ENCODE assay signal across 28 mouse cellular contexts in genomic region chr14:116258126-116258525, GRCm38 (mm10).
"Had no signal": no experiment of that assay in that cellular context is flagged by ENCODE, and none has a peak within 500 bp of the region (broad histone marks: within the 10 kb centered on the region; RNA-seq: fewer than 3 reads in every experiment).

No protein-coding gene starts in this region.

- H3K9ac ChIP-seq: heart, embryonic 13.5 days; heart, embryonic 15.5 days; hindbrain, embryonic 13.5 days; hindbrain, embryonic 15.5 days; kidney, embryonic 15.5 days; limb, embryonic 13.5 days; limb, embryonic 15.5 days; liver, embryonic 12.5 days; liver, embryonic 14.5 days had no signal

- H3K27me3 ChIP-seq: heart, embryonic 13.5 days; heart, embryonic 15.5 days; hindbrain, embryonic 13.5 days; hindbrain, embryonic 15.5 days; kidney, embryonic 15.5 days; limb, embryonic 13.5 days; limb, embryonic 15.5 days; liver, embryonic 12.5 days had no signal

- H3K4me1 ChIP-seq: heart, embryonic 13.5 days; heart, embryonic 15.5 days; hindbrain, embryonic 13.5 days; hindbrain, embryonic 15.5 days; kidney, embryonic 15.5 days; limb, embryonic 13.5 days; limb, embryonic 15.5 days; liver, embryonic 12.5 days had no signal

- H3K9me3 ChIP-seq: heart, embryonic 13.5 days; heart, embryonic 15.5 days; hindbrain, embryonic 13.5 days; hindbrain, embryonic 15.5 days; kidney, embryonic 15.5 days; limb, embryonic 13.5 days; limb, embryonic 15.5 days; liver, embryonic 12.5 days had no signal

- H3K36me3 ChIP-seq: heart, embryonic 13.5 days; heart, embryonic 15.5 days; hindbrain, embryonic 13.5 days; hindbrain, embryonic 15.5 days; kidney, embryonic 15.5 days; limb, embryonic 13.5 days; limb, embryonic 15.5 days; liver, embryonic 12.5 days had no signal

- ATAC-seq: hindbrain, postnatal 0 days; intestine, embryonic 16.5 days; liver, embryonic 12.5 days had no signal

- DNase-seq: gastrocnemius, adult 2 months; gastrocnemius, postnatal 10 days; gastrocnemius, postnatal 25 days; heart, adult 2 months; heart, postnatal 14 days; heart, postnatal 36 days; kidney, adult 11 months; kidney, adult 2 months; kidney, adult 9 months; kidney, postnatal 14 days; kidney, postnatal 36 days; layer of hippocampus, adult 9-11 months; layer of hippocampus, postnatal 36 days; lung, adult 18-20 months had no signal

- H3K4me3 ChIP-seq: gastrocnemius, adult 2 months; heart, adult 2 months; heart, embryonic 13.5 days; heart, embryonic 15.5 days; hindbrain, embryonic 13.5 days; hindbrain, embryonic 15.5 days; kidney, embryonic 15.5 days; left cerebral cortex, adult 2 months; limb, embryonic 13.5 days; limb, embryonic 15.5 days; liver, embryonic 12.5 days had no signal

- H3K4me2 ChIP-seq: heart, embryonic 11.5 days; heart, embryonic 13.5 days; heart, embryonic 15.5 days; hindbrain, embryonic 13.5 days; hindbrain, embryonic 15.5 days; kidney, embryonic 15.5 days; limb, embryonic 13.5 days; limb, embryonic 15.5 days; liver, embryonic 12.5 days had no signal

- H3K27ac ChIP-seq: gastrocnemius, adult 2 months; heart, adult 2 months; heart, embryonic 13.5 days; heart, embryonic 15.5 days; hindbrain, embryonic 13.5 days; hindbrain, embryonic 15.5 days; hindbrain, postnatal 0 days; kidney, embryonic 15.5 days; kidney, postnatal 0 days; left cerebral cortex, adult 2 months; limb, embryonic 13.5 days; limb, embryonic 15.5 days; liver, embryonic 12.5 days; liver, embryonic 14.5 days had no signal
